Mouse (Mus musculus) bone marrow, adult 2 months (tissue): Measurements from ENCODE around the gene Caprin2.

Source experiments
- CTCF ChIP-seq: fragments of 200-500 bp; IDR thresholded peaks from 2 replicates; pipeline ENCODE4 v1.5.1; 2011; ENCODE audit warnings: low read length, control low read depth; ENCODE audit not compliant: control insufficient read depth, insufficient read depth
- POLR2A ChIP-seq: fragments of 200-500 bp; IDR thresholded peaks from 2 replicates; pipeline ENCODE4 v1.6.1; 2011; ENCODE audit warnings: low read depth, mild to moderate bottlenecking, control low read depth, low read length, borderline replicate concordance; ENCODE audit not compliant: control insufficient read depth

DNA sequence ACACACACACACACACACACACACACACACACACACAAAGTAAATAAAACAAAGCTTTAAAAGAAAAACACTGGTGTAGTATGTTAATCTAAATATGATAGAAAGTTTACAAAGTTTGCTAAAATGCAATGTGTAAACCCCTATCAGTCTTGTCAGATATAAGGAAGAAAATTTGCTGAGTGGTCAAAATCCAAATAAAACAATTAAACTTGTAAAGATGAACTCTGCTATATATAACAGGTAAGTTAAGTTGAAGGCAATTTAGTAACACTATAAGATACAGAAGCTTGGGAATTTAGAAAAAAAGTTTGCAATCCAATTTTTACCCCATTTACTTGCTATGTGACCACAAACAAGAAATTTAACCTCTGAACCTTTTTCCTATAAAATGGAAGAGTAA lies 50.4 kb downstream of the Caprin2 start:
- TF ChIP-seq CTCF: no peak
- TF ChIP-seq POLR2A: no peak
